Mouse (Mus musculus): ENCODE measurements around the gene Nav2.

The Nav2 gene

GRCm38 (mm10) chr7:49636491-49637115 is 728.1 kb downstream of the Nav2 start, which contains the start of gene Dbx1:
TSS of gene Dbx1 (minus strand) at chr7:49636849.
- DNase-seq (ENCODE audit: low read depth in 2 of 2, low spot score in 2 of 2) = no peak

GRCm38 (mm10) chr7:49637281-49637680 is 728.8 kb downstream of the Nav2 start:
- DNase-seq (ENCODE audit: low read depth in 2 of 2, low spot score in 2 of 2) = no peak

- no peak for DNase-seq (ENCODE audit: low read depth in 2 of 2, low spot score in 2 of 2)
Observed at GRCm38 (mm10) chr7:49637851-49638663, 729.5 kb downstream of the Nav2 start.

GRCm38 (mm10) chr7:49638941-49639776 is 730.6 kb downstream of the Nav2 start:
- DNase-seq (ENCODE audit: low read depth in 2 of 2, low spot score in 2 of 2) = no peak

- no peak for DNase-seq (ENCODE audit: low read depth in 2 of 2, low spot score in 2 of 2)
Observed at GRCm38 (mm10) chr7:49639864-49640708, 731.6 kb downstream of the Nav2 start.

- no peak for DNase-seq (ENCODE audit: low read depth in 2 of 2, low spot score in 2 of 2)
Observed at GRCm38 (mm10) chr7:49640709-49641305, 732.3 kb downstream of the Nav2 start.

Measured in CD8-positive naive resting alpha-beta T cell, adult 2 months (primary cell).